Mouse (Mus musculus): ENCODE results near the gene Gsk3a. TPM values are rescaled to one million over a fixed set of nuclear protein-coding genes. Genes with fewer than 3 reads are reported as not detected.
A peak's percentile ranks its signal among the peaks of the same experiment; 100 is the strongest.

Gsk3a gene
- polyA plus RNA-seq, 1 experiment from 2014 or later, result 16.1 TPM

DNA sequence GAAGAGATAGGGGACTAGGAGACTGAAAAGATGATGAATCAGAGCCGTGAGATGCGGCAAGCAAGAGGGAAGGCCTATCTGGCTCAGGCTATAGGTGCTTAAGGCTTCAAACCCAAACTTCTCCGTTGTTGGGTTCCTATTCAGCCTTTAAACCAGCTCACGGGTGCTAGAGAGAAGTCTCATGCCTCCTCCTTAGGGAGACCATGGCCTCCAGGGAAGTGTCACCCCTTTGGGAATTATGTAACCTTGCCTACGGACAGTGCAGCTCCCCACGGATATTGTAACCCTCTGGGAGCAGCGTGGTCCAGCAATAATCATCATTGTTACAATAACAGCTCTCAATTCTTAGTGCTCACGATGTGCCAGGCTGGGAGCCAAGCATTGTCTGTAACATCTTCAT lies 14.2 kb upstream of the Gsk3a start:
- peaks cover 11% of the 10 kb centered on the region for H3K4me1 ChIP-seq (replicated peaks; ENCODE audit: control insufficient read depth, insufficient read depth, low read length)
- peak overlapping the region; percentile 40 for H3K9ac ChIP-seq (ENCODE audit: low read depth, low read length)
- H3K36me3 ChIP-seq (ENCODE audit: control insufficient read depth, insufficient read depth, low read length), result no peaks in the 10 kb centered on the region
- 0 out of 2 replicates have a peak overlapping the region, but pooled peaks have one; percentile 8 for H3K27ac ChIP-seq (ENCODE audit: low read depth, low read length)
- no peak for ATAC-seq (ENCODE audit: low FRiP score)
- H3K4me2 ChIP-seq (replicated peaks; ENCODE audit: low read depth, low read length), result peak overlapping the region; percentile 94
- no peaks in the 10 kb centered on the region for H3K27me3 ChIP-seq (ENCODE audit: control insufficient read depth, insufficient read depth, low read length)
- 23% methylated on average over 8 of the region's 8 CpGs for WGBS
- DNase-seq (ENCODE audit: low spot score), result peak; percentile 21
- H3K9me3 ChIP-seq (ENCODE audit: control insufficient read depth, low read length), result no peaks in the 10 kb centered on the region
- peak overlapping the region; percentile 90; the same call in 1 of the 2 replicates for H3K4me3 ChIP-seq (ENCODE audit: low read depth, low read length)

DNA sequence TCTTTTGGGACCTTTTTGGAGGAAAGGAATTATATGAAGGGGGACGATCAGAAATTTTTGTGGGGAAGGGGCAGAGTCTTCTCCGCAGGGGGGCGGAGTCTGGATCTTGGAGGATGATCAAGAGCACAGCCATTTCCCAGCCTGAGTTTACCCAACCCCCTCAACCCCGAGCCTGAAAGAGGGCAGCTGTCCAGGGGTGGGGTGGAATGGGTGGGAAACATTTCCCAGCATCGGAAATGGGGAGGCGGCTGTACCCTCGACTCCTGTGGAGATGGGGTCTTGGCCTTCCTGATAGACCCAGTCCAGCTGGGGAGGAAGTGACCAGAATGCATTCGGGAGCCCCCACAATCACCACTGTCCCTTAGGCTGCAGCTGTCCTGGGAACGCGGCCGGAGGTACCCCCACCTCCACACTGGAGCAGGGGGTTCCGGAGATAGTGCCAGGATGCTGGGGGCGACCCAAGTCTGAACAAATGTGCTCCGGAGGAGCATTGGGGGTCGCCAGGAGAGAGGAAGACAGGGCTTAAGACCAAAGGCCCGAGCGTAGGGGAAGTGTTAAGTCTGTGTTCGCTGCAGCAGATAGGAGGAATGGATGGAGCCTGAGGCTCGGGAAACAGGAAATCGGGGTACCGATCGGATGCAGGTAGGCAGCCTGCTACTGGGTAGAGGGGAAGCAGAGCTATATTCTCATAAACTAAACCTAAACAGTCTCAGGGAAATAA lies 13.6 kb upstream of the Gsk3a start:
- H3K9me3 ChIP-seq (ENCODE audit: control insufficient read depth, low read length), result no peaks in the 10 kb centered on the region
- ATAC-seq (ENCODE audit: low FRiP score) (peak; percentile 41), DNase-seq (ENCODE audit: low spot score) (peak; percentile 66)
- no peaks in the 10 kb centered on the region for H3K27me3 ChIP-seq (ENCODE audit: control insufficient read depth, insufficient read depth, low read length)
- H3K9ac ChIP-seq (ENCODE audit: low read depth, low read length), result peak overlapping the region; percentile 40
- H3K4me1 ChIP-seq (replicated peaks; ENCODE audit: control insufficient read depth, insufficient read depth, low read length), result peaks cover 12% of the 10 kb centered on the region
- WGBS, result 2% methylated on average over 22 of the region's 22 CpGs
- H3K4me3 ChIP-seq (ENCODE audit: low read depth, low read length), result peak overlapping the region; percentile 90
- no peaks in the 10 kb centered on the region for H3K36me3 ChIP-seq (ENCODE audit: control insufficient read depth, insufficient read depth, low read length)
- H3K4me2 ChIP-seq (replicated peaks; ENCODE audit: low read depth, low read length), result peak overlapping the region; percentile 94
- H3K27ac ChIP-seq (ENCODE audit: low read depth, low read length), result peak overlapping the region; percentile 37

DNA sequence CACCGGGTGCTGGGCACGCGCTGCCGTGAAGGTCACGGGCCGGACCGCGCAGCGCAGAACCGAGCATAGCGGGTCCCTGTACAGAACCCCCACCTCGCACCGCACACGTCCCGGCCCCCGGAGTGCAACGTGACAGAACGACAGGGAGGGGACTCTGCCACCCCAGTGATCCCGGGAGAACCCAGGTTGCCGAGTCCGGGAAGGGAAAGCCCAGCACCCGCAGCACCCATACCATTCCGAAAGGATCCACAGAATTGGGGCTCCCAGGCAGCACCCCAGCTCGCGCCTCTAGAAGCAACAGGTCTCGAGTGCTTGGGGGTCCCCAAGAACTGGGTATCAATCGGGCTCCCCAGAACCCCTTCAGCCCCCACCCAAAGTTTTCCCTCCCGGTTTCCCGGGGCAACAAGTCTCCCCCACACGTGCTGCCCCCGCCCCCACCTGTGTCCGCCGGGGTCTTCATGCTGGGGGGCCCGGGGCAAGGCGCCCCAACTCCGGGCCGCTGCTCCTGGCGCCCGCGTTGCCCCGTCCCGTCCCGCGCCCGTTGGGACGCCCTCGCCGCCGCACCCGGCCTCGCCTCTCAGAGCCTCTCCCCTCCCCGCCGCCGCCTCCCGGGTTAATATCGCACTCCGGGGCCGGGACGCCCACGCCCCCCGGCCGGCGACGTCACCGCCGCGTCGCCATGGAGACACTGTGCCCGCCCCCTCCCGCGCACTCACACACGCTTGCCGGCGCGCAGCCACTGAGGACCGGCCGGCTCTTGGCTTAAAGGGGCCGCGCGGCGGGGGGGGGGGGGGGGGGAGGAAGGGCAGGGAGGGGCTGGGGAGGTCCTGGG lies 12.7 kb upstream of the Gsk3a start, which contains the start of gene Erf:
Gene Erf (minus strand): TSS at position 621 of the 832 bp plus-strand sequence.
- H3K9ac ChIP-seq (ENCODE audit: low read depth, low read length), result peak within 1 kb of the TSS; percentile 79
- H3K9me3 ChIP-seq (ENCODE audit: control insufficient read depth, low read length), result no peaks in the 10 kb centered on the region
- no peaks in the 10 kb centered on the region for H3K36me3 ChIP-seq (ENCODE audit: control insufficient read depth, insufficient read depth, low read length)
- peak within 1 kb of the TSS; percentile 90 for H3K4me3 ChIP-seq (ENCODE audit: low read depth, low read length)
- H3K27ac ChIP-seq (ENCODE audit: low read depth, low read length), result peak within 1 kb of the TSS; percentile 89
- ATAC-seq (ENCODE audit: low FRiP score) (peak; percentile 82), DNase-seq (ENCODE audit: low spot score) (peak; percentile 95)
- peaks cover 12% of the 10 kb centered on the region for H3K4me1 ChIP-seq (replicated peaks; ENCODE audit: control insufficient read depth, insufficient read depth, low read length)
- H3K4me2 ChIP-seq (replicated peaks; ENCODE audit: low read depth, low read length), result peak within 1 kb of the TSS; percentile 94
- 0% methylated on average over 58 of the region's 81 CpGs for WGBS
- H3K27me3 ChIP-seq (ENCODE audit: control insufficient read depth, insufficient read depth, low read length), result no peaks in the 10 kb centered on the region

DNA sequence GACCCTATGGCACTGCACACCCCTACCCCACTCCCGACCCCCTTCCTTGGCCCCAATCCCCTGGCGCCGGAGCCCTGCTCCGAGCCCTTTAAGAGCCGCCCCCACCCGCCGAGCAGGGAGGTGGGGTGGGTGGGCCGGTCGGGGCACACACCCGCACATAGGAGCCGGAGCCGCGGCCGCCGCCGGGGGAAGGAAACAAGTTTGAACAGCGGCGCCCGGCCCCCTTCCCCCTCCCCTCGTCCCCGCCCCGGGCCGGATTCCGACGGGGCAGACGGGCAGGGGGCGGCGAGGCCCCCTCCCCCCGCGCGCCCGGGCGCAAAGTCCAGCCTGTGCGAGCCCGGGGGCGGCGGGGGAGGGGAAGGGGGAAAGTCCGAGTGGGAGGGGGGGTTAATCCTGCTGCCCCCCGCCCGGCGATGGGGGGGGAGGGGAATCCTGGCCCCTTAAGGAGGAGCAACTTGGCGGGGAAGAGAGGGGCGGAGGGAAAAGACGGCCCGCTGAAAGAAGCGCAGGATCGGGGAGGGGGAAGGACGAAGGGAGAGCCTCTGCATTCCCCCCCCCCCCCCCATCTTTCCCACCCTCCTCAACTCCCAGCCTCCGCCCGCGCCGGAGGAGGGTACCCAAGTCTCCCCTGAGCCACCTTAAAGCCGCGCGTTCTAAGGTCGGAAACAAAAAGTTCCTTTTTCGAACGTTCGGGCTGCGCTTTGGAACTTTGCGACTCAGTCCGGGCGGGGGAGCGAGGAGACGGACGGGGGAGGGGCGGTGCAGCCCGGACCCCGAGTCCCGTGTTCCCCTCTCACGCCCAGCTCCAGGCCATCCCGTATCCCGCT lies 11.9 kb upstream of the Gsk3a start:
- peak; percentile 50 for ATAC-seq (ENCODE audit: low FRiP score)
- Histone ChIP-seq H3K27me3 (ENCODE audit: control insufficient read depth, insufficient read depth, low read length) (no peaks in the 10 kb centered on the region), H3K4me2 (replicated peaks; ENCODE audit: low read depth, low read length) (peak overlapping the region; percentile 94), H3K27ac (ENCODE audit: low read depth, low read length) (peak overlapping the region; percentile 89), H3K4me1 (replicated peaks; ENCODE audit: control insufficient read depth, insufficient read depth, low read length) (peaks cover 12% of the 10 kb centered on the region), H3K9ac (ENCODE audit: low read depth, low read length) (peak overlapping the region; percentile 79), H3K36me3 (ENCODE audit: control insufficient read depth, insufficient read depth, low read length) (no peaks in the 10 kb centered on the region), H3K4me3 (ENCODE audit: low read depth, low read length) (peak overlapping the region; percentile 90), H3K9me3 (ENCODE audit: control insufficient read depth, low read length) (no peaks in the 10 kb centered on the region)
- WGBS, result under 1% methylated on average over 29 of the region's 73 CpGs
- peak; percentile 82 for DNase-seq (ENCODE audit: low spot score)

DNA sequence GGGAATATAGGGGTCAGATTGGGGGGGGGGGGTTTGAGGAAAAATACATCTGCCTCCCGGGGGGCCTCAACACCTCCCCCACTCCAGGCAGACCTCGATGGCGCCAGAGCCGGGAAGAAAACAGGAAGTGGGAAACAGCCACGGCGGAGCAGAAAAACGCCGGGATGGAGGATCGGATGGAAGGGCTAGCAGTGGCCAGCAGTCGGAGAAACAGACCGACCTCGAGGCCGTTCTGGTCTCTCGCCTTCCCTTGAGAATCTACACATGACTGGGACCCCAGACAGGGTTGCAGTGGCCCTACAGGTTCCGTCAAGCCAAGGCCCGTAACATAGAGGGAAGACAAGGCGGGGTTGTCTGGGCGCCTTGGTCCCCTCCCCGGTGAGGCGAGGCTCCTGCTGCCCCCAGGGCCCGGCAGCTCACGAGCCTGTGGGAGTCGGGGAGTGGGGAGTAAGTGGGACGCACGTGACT lies 11.2 kb upstream of the Gsk3a start:
- DNase-seq (ENCODE audit: low spot score) (no peak), ATAC-seq (ENCODE audit: low FRiP score) (no peak; the same call in 1 of the 2 replicates)
- H3K4me1 ChIP-seq (replicated peaks; ENCODE audit: control insufficient read depth, insufficient read depth, low read length), result peaks cover 12% of the 10 kb centered on the region
- H3K9ac ChIP-seq (ENCODE audit: low read depth, low read length), result peak overlapping the region; percentile 79
- H3K36me3 ChIP-seq (ENCODE audit: control insufficient read depth, insufficient read depth, low read length), result no peaks in the 10 kb centered on the region
- peak overlapping the region; percentile 94 for H3K4me2 ChIP-seq (replicated peaks; ENCODE audit: low read depth, low read length)
- H3K9me3 ChIP-seq (ENCODE audit: control insufficient read depth, low read length), result no peaks in the 10 kb centered on the region
- peak overlapping the region; percentile 89 for H3K27ac ChIP-seq (ENCODE audit: low read depth, low read length)
- 0% methylated on average over 24 of the region's 25 CpGs for WGBS
- H3K27me3 ChIP-seq (ENCODE audit: control insufficient read depth, insufficient read depth, low read length), result no peaks in the 10 kb centered on the region
- H3K4me3 ChIP-seq (ENCODE audit: low read depth, low read length), result peak overlapping the region; percentile 90

DNA sequence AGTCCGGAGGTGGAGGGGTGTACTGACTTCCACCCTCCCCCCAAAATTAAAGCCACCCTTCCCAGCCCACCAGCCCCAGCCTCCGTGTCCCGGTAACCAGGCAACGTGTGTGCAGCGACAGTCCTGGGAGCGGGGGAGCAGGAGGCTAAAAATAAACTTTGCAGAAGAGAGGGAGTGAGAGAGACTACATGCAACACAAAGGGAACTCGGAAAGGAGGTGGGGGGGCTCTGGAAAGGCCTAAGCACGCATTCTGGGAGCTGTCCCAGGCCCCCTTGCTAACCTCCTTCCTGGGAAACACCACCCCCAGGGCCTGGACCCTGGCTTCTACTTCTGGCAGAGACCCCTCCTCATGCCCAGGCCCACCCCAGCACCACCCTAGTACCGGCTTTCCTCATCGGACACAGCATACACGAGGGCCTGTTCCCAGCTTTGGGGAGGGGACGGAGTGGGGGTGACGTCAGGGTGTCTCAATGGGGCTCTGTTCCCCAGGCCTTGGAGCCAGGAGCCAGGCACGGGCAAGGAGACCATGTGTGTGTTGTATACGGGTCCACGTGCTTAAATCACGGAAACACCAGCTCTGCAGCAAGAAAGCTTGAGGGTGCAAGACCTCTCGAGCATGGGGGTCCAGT lies 10.5 kb upstream of the Gsk3a start:
- H3K27ac ChIP-seq (ENCODE audit: low read depth, low read length), result peak overlapping the region; percentile 89
- H3K4me3 ChIP-seq (ENCODE audit: low read depth, low read length), result peak overlapping the region; percentile 90
- H3K9me3 ChIP-seq (ENCODE audit: control insufficient read depth, low read length), result no peaks in the 10 kb centered on the region
- peak overlapping the region; percentile 94 for H3K4me2 ChIP-seq (replicated peaks; ENCODE audit: low read depth, low read length)
- H3K9ac ChIP-seq (ENCODE audit: low read depth, low read length), result peak overlapping the region; percentile 79
- no peaks in the 10 kb centered on the region for H3K27me3 ChIP-seq (ENCODE audit: control insufficient read depth, insufficient read depth, low read length)
- peak; percentile 53 for DNase-seq (ENCODE audit: low spot score)
- H3K4me1 ChIP-seq (replicated peaks; ENCODE audit: control insufficient read depth, insufficient read depth, low read length), result peaks cover 12% of the 10 kb centered on the region
- WGBS, result 1% methylated on average over 18 of the region's 18 CpGs
- no peaks in the 10 kb centered on the region for H3K36me3 ChIP-seq (ENCODE audit: control insufficient read depth, insufficient read depth, low read length)
- 0 out of 2 replicates have a peak, but pooled peaks have one; percentile 19 for ATAC-seq (ENCODE audit: low FRiP score)

DNA sequence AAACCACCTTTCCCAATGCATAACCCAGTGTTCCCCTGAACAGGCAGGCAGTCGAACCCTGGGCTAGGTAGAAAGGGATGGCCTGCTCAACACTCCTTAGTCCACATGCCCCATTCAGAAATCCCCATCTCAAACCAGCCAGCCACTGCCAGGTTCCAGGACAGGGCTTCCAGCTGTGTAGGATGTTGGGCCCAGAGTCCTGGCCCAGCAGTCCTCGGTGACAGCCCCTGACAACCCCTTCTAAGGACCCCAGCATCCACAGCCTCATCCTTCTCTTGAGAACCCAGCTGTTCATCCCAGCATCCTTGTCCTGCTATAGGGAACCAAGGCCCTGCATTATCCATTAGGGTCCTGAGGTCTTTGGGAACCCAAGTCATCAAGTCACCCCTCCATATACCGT lies 9.8 kb upstream of the Gsk3a start:
- no peaks in the 10 kb centered on the region for H3K9me3 ChIP-seq (ENCODE audit: control insufficient read depth, low read length)
- no peaks in the 10 kb centered on the region for H3K36me3 ChIP-seq (ENCODE audit: control insufficient read depth, insufficient read depth, low read length)
- peaks cover 12% of the 10 kb centered on the region for H3K4me1 ChIP-seq (replicated peaks; ENCODE audit: control insufficient read depth, insufficient read depth, low read length)
- H3K4me3 ChIP-seq (ENCODE audit: low read depth, low read length), result peak overlapping the region; percentile 16; the same call in 1 of the 2 replicates
- ATAC-seq (ENCODE audit: low FRiP score) (no peak), DNase-seq (ENCODE audit: low spot score) (peak; percentile 19)
- H3K4me2 ChIP-seq (replicated peaks; ENCODE audit: low read depth, low read length), result peak overlapping the region; percentile 94
- H3K27ac ChIP-seq (ENCODE audit: low read depth, low read length), result peak overlapping the region; percentile 89
- H3K9ac ChIP-seq (ENCODE audit: low read depth, low read length), result peak overlapping the region; percentile 79; the same call in 1 of the 2 replicates
- H3K27me3 ChIP-seq (ENCODE audit: control insufficient read depth, insufficient read depth, low read length), result no peaks in the 10 kb centered on the region
- WGBS, result 16% methylated on average over 3 of the region's 3 CpGs

All from hindbrain, embryonic 11.5 days (tissue).